Mouse (Mus musculus) liver, embryonic 12.5 days (tissue): Measurements from ENCODE around the gene Rhoc. TPM values are rescaled to one million over a fixed set of nuclear protein-coding genes. Genes with fewer than 3 reads are reported as not detected.

Source experiments
- ATAC-seq: fragments of 200-750 bp; cut with Nextera tagmentation; 2 replicates; pipeline ENCODE4 v1.8.0; 2017; ENCODE audit warnings: moderate number of reproducible peaks, mild to moderate bottlenecking, moderate library complexity
- H3K27ac ChIP-seq: fragments of 300-500 bp; sonication (generic); 2 replicates; pipeline ENCODE4 v1.5.1; 2016; ENCODE audit warnings: mild to moderate bottlenecking
- H3K27me3 ChIP-seq: fragments of 300-500 bp; sonication (generic); replicated peaks from 2 replicates; pipeline ENCODE4 v1.6.1; 2016; ENCODE audit warnings: mild to moderate bottlenecking, moderate library complexity
- H3K36me3 ChIP-seq: fragments of 300-500 bp; sonication (generic); 2 replicates; pipeline ENCODE4 v1.6.1; 2016; ENCODE audit warnings: mild to moderate bottlenecking, moderate library complexity
- H3K4me1 ChIP-seq: fragments of 300-500 bp; sonication (generic); 2 replicates; pipeline ENCODE4 v1.6.1; 2016
- H3K4me2 ChIP-seq: fragments of 300-500 bp; sonication (generic); 2 replicates; pipeline ENCODE4 v1.6.1; 2016; ENCODE audit warnings: mild to moderate bottlenecking, moderate library complexity
- H3K4me3 ChIP-seq: fragments of 300-500 bp; sonication (generic); 2 replicates; pipeline ENCODE4 v1.5.1; 2016; ENCODE audit warnings: mild to moderate bottlenecking, moderate library complexity
- H3K9ac ChIP-seq: fragments of 300-500 bp; sonication (generic); 2 replicates; pipeline ENCODE4 v1.6.1; 2016; ENCODE audit warnings: mild to moderate bottlenecking, moderate library complexity
- H3K9me3 ChIP-seq: fragments of 300-500 bp; sonication (generic); replicated peaks from 2 replicates; pipeline ENCODE4 v1.6.1; 2016; ENCODE audit warnings: mild to moderate bottlenecking, moderate library complexity
- WGBS: fragments of 180-500 bp; shearing (Covaris S2); methylation state at CpG from one replicate; pipeline ENCODE4 v1.1.7; 2016; ENCODE audit not compliant: insufficient replicate concordance; 5-methylcytosine and 5-hydroxymethylcytosine counted together
- polyA plus RNA-seq: library from polyadenylated mRNA; unstranded; fragments of >200 nt; fragmentation: Nextera tagmentation; extraction: Ambion mirVana; gene quantifications from 2 replicates; pipeline ENCODE4 v1.2.1, GENCODE M21; 2016

Rhoc gene
- polyA plus RNA-seq, 1 experiment from 2014 or later, result 28.1 TPM

DNA sequence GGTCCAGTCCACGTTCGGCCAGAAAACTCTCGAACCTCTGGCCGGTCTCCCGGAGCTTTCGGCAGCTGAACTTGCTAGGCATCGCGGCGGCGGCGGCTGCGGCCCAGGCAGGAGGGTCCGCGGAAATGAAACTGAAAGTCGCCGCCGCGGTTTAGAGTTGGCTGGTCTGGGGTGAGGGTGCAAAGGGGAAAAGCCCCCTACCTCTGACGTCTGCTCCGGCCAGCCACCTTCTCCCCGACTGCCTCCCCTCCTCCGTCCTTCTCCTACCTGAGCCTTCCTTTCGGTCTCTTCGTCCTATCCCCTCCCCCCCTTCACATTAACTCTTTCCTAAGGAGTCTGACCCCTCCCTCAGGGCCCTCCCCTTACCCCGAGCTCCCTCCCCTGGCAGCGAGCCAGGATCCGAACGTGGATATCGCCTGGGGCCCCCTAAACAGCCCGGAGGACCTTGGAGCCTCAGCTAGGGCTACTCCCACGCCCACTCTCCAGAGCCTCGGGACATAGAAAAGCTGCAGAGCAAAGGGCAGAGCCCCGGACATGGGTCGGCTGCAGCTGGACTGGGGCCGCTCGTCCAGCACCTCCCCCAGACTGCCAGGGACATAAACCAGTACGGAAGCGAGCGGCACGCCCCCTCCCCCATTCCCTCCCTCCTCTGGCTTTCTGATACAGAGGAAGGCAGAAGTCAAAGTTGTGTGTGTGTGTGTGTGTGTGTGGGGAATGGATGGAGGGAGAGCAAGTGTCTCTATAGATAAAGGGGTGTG, 30.0 kb downstream of the Rhoc start, which contains the start of gene Mov10:
Gene Mov10, minus strand, starts transcription at position 573 of the 758 bp plus-strand sequence.
- no peaks in the 10 kb centered on the region for H3K27me3 ChIP-seq
- peaks cover 40% of the 10 kb centered on the region for H3K4me1 ChIP-seq
- ATAC-seq, result peak; percentile 79
- H3K36me3 ChIP-seq, result peaks cover 25% of the 10 kb centered on the region
- H3K9ac ChIP-seq, result peak within 1 kb of the TSS; percentile 84
- H3K27ac ChIP-seq, result peak within 1 kb of the TSS; percentile 81
- H3K9me3 ChIP-seq, result no peaks in the 10 kb centered on the region
- peak within 1 kb of the TSS; percentile 79 for H3K4me2 ChIP-seq
- peak within 1 kb of the TSS; percentile 80 for H3K4me3 ChIP-seq
- WGBS, result 1% methylated on average over 40 of the region's 40 CpGs

DNA sequence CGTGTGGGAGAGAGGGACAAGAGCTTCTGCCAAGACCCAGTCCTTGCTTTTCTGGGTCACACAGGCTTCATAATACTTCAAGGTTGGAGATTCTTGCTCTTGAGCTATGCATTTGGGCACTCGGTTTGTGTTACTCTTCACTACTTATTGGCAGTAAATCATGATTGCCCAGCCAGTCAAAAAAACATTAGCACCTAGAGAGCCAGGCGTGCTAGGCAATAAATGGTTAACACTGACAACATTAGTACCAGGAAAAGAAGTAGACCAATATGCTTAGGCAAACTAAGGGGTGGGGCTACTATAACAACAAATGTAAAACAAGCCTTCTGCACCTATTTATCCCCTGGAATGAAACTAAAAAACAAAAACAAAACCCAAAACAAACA, 30.6 kb downstream of the Rhoc start:
- Histone ChIP-seq H3K27ac (peak overlapping the region; percentile 81), H3K36me3 (peaks cover 25% of the 10 kb centered on the region), H3K9ac (peak overlapping the region; percentile 84), H3K4me1 (peaks cover 40% of the 10 kb centered on the region), H3K4me3 (peak overlapping the region; percentile 80), H3K4me2 (peak overlapping the region; percentile 79), H3K9me3 (no peaks in the 10 kb centered on the region), H3K27me3 (no peaks in the 10 kb centered on the region)
- WGBS, result 2% methylated on average over 3 of the region's 3 CpGs
- ATAC-seq, result peak; percentile 7; the same call in 1 of the 2 replicates

GRCm38 (mm10) chr3:104820426-104820825, 32.3 kb downstream of the Rhoc start:
- ATAC-seq, result no peak
- Histone ChIP-seq H3K4me1 (peaks cover 35% of the 10 kb centered on the region), H3K27me3 (no peaks in the 10 kb centered on the region), H3K4me3 (no peak overlapping the region), H3K36me3 (peaks cover 32% of the 10 kb centered on the region), H3K4me2 (no peak overlapping the region), H3K9ac (no peak overlapping the region), H3K27ac (no peak overlapping the region), H3K9me3 (no peaks in the 10 kb centered on the region)
- 68% methylated on average over 1 of the region's 1 CpGs for WGBS

DNA sequence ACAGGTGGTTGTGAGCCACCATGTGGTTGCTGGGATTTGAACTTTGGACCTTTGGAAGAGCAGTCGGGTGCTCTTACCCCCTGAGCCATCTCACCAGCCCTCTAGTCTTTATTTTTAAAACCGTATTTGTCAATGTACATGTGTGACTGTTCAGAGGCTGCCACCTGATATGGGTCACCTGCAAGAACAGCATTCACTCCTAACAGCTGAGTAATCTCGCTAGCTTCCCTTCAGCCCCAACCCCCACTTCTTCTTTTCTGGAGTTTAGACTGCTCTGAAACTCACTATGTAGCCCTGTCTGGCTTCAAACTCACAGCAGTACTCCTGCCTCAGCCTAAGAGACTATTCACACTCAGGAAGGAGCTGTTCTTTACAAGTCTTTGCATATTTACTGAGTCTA, 34.2 kb downstream of the Rhoc start:
- Histone ChIP-seq H3K4me3 (no peak overlapping the region), H3K4me2 (no peak overlapping the region), H3K27ac (no peak overlapping the region), H3K36me3 (peaks cover 52% of the 10 kb centered on the region), H3K9ac (no peak overlapping the region), H3K9me3 (no peaks in the 10 kb centered on the region), H3K27me3 (no peaks in the 10 kb centered on the region), H3K4me1 (peaks cover 18% of the 10 kb centered on the region)
- ATAC-seq, result no peak
- 71% methylated on average over 3 of the region's 3 CpGs for WGBS

- H3K4me3 ChIP-seq, result no peak overlapping the region
- 89% methylated on average over 3 of the region's 3 CpGs for WGBS
- no peak overlapping the region for H3K4me2 ChIP-seq
- ATAC-seq, result no peak
- H3K4me1 ChIP-seq, result no peaks in the 10 kb centered on the region
- no peaks in the 10 kb centered on the region for H3K9me3 ChIP-seq
- no peaks in the 10 kb centered on the region for H3K27me3 ChIP-seq
- H3K27ac ChIP-seq, result no peak overlapping the region
- no peak overlapping the region for H3K9ac ChIP-seq
- H3K36me3 ChIP-seq, result peaks cover 91% of the 10 kb centered on the region
These were observed 47.6 kb downstream of the Rhoc start for GRCm38 (mm10) chr3:104835797-104836196.

GRCm38 (mm10) chr3:104841049-104841448, 52.9 kb downstream of the Rhoc start:
- no peak overlapping the region for H3K9ac ChIP-seq
- no peak overlapping the region for H3K27ac ChIP-seq
- peaks cover 92% of the 10 kb centered on the region for H3K36me3 ChIP-seq
- no peak for ATAC-seq
- H3K9me3 ChIP-seq, result no peaks in the 10 kb centered on the region
- WGBS, result 83% methylated on average over 5 of the region's 5 CpGs
- no peak overlapping the region for H3K4me2 ChIP-seq
- H3K4me3 ChIP-seq, result no peak overlapping the region
- no peaks in the 10 kb centered on the region for H3K4me1 ChIP-seq
- no peaks in the 10 kb centered on the region for H3K27me3 ChIP-seq

Other genes starting within 250 kb of the Rhoc start
- gene Slc16a1, start 149.7 kb upstream of the Rhoc start, polyA plus RNA-seq, result 95.7 and 96.9 TPM in 2 replicates
- 0.79 and 1.3 TPM in 2 replicates for gene Ppm1j, start 7.3 kb upstream of the Rhoc start, polyA plus RNA-seq
- gene Fam19a3, start 6.5 kb upstream of the Rhoc start, polyA plus RNA-seq, result not detected in 2 replicates
- gene Mov10, start 30.2 kb downstream of the Rhoc start, polyA plus RNA-seq, result 28.5 and 29.2 TPM in 2 replicates
- 16.2 and 19.3 TPM in 2 replicates for gene St7l, start 75.6 kb downstream of the Rhoc start, polyA plus RNA-seq
- gene Capza1, start 76.1 kb downstream of the Rhoc start, polyA plus RNA-seq, result 121 and 123 TPM in 2 replicates
- 0.24 and 0.25 TPM in 2 replicates for gene Wnt2b, start 173.5 kb downstream of the Rhoc start, polyA plus RNA-seq